Mouse (Mus musculus) kidney, postnatal 0 days (tissue): ENCODE data around the gene Sowahc. TPM values are rescaled to one million over a fixed set of nuclear protein-coding genes. Genes with fewer than 3 reads are reported as not detected.

ENCODE experiments used
- ATAC-seq: fragments of 200-750 bp; cut with Nextera tagmentation; replicated peaks from 2 replicates; pipeline ENCODE4 v1.8.0; 2017; ENCODE audit warnings: low read depth, moderate number of reproducible peaks, moderate TSS enrichment, moderate library complexity; ENCODE audit not compliant: low FRiP score
- DNase-seq: peaks from one replicate; pipeline ENCODE4 v3.0.0-alpha.2; 2016; ENCODE audit warnings: low spot score
- H3K27ac ChIP-seq: fragments of 300-500 bp; sonication (generic); 2 replicates; pipeline ENCODE4 v1.5.1; 2014; ENCODE audit warnings: mild to moderate bottlenecking
- H3K27me3 ChIP-seq: fragments of 300-500 bp; sonication (generic); 2 replicates; pipeline ENCODE4 v1.6.1; 2014; ENCODE audit warnings: low read length, mixed read lengths; ENCODE audit not compliant: insufficient read depth
- H3K36me3 ChIP-seq: fragments of 300-500 bp; sonication (generic); 2 replicates; pipeline ENCODE4 v1.6.1; 2014; ENCODE audit warnings: low read length, mixed read lengths; ENCODE audit not compliant: insufficient read depth
- H3K4me1 ChIP-seq: fragments of 300-500 bp; sonication (generic); replicated peaks from 2 replicates; pipeline ENCODE4 v1.6.1; 2014; ENCODE audit warnings: antibody characterized with exemption, low read length, mixed read lengths; ENCODE audit not compliant: insufficient read depth
- H3K4me2 ChIP-seq: fragments of 300-500 bp; sonication (generic); 2 replicates; pipeline ENCODE4 v1.6.1; 2014; ENCODE audit warnings: mild to moderate bottlenecking, low read length, moderate library complexity, mixed read lengths
- H3K4me3 ChIP-seq: fragments of 300-500 bp; sonication (generic); replicated peaks from 2 replicates; pipeline ENCODE4 v1.5.1; 2014; ENCODE audit warnings: low read depth, low read length
- H3K9ac ChIP-seq: fragments of 300-500 bp; sonication (generic); 2 replicates; pipeline ENCODE4 v1.6.1; 2014; ENCODE audit warnings: low read depth, low read length
- H3K9me3 ChIP-seq: fragments of 300-500 bp; sonication (generic); replicated peaks from 2 replicates; pipeline ENCODE4 v1.6.1; 2016; ENCODE audit warnings: low read length, inconsistent platforms, mixed read lengths
- CTCF ChIP-seq: IDR thresholded peaks from 2 replicates; pipeline ENCODE4 v1.5.1; 2016; ENCODE audit warnings: antibody characterized with exemption, low read depth, mild to moderate bottlenecking, moderate library complexity
- WGBS: fragments of 180-500 bp; shearing (Covaris S2); extraction: QIAGEN DNeasy Blood & Tissue Kit; methylation state at CpG from one replicate; pipeline ENCODE4 v1.1.7; 2014; 5-methylcytosine and 5-hydroxymethylcytosine counted together
- polyA plus RNA-seq: library from polyadenylated mRNA; unstranded; fragments of >200 nt; fragmentation: Nextera tagmentation; extraction: Ambion mirVana; gene quantifications from 2 replicates; pipeline ENCODE4 v1.2.1, GENCODE M21; 2015

The Sowahc gene
- polyA plus RNA-seq, 1 experiment from 2014 or later: 7.6 TPM

- 34% methylated on average over 1 of the region's 1 CpGs for WGBS
- no peak for ATAC-seq
- Histone ChIP-seq H3K36me3 (no peaks in the 10 kb centered on the region), H3K27ac (no peak overlapping the region), H3K4me1 (peaks cover 6% of the 10 kb centered on the region; the same call in 1 of the 2 replicates), H3K9ac (no peak overlapping the region), H3K4me3 (no peak overlapping the region), H3K27me3 (no peaks in the 10 kb centered on the region), H3K4me2 (no peak overlapping the region), H3K9me3 (no peaks in the 10 kb centered on the region)
- DNase-seq: no peak
- no peak for TF ChIP-seq CTCF
Observed at GRCm38 (mm10) chr10:59262021-59262420, 40.3 kb downstream of the Sowahc start.

GRCm38 (mm10) chr10:59262979-59263378 lies 41.2 kb downstream of the Sowahc start:
- H3K36me3 ChIP-seq: no peaks in the 10 kb centered on the region
- no peak for DNase-seq
- no peaks in the 10 kb centered on the region for H3K27me3 ChIP-seq
- H3K9me3 ChIP-seq: no peaks in the 10 kb centered on the region
- WGBS: 68% methylated on average over 7 of the region's 7 CpGs
- H3K27ac ChIP-seq: no peak overlapping the region
- H3K4me1 ChIP-seq: peaks cover 6% of the 10 kb centered on the region; the same call in 1 of the 2 replicates
- H3K4me3 ChIP-seq: no peak overlapping the region
- TF ChIP-seq CTCF: no peak
- H3K9ac ChIP-seq: no peak overlapping the region
- ATAC-seq: no peak
- H3K4me2 ChIP-seq: no peak overlapping the region

GRCm38 (mm10) chr10:59265067-59265466 lies 43.3 kb downstream of the Sowahc start:
- DNase-seq (no peak), ATAC-seq (no peak)
- 58% methylated on average over 7 of the region's 7 CpGs for WGBS
- Histone ChIP-seq H3K27me3 (no peaks in the 10 kb centered on the region), H3K9me3 (no peaks in the 10 kb centered on the region), H3K27ac (no peak overlapping the region), H3K4me2 (no peak overlapping the region), H3K4me1 (peaks cover 6% of the 10 kb centered on the region; the same call in 1 of the 2 replicates), H3K4me3 (no peak overlapping the region), H3K9ac (no peak overlapping the region), H3K36me3 (no peaks in the 10 kb centered on the region)
- TF ChIP-seq CTCF: no peak

DNA sequence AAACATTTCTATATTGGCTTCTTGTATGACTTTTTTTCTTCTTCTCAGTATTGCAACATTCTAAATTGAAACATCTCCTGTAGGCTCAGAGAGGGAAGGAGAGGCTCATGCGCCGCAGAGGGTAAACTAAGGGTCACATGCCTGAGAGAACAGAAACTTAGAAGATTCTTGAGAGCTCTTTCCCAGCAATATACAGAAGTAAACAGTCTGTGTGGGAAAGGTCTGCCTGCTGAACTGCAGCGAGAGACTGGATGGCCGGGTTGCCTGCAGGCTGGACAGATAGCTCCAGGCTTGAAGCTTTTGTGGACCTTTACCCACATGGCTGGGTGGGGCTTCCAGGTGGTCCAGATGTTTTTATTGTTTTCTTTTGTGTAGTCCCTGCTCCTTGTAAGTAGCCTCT lies 43.9 kb downstream of the Sowahc start:
- DNase-seq (peak; percentile 35), ATAC-seq (0 out of 2 replicates have a peak, but pooled peaks have one; percentile 23)
- peak overlapping the region; percentile 42; the same call in 1 of the 2 replicates for H3K27ac ChIP-seq
- H3K4me2 ChIP-seq: no peak overlapping the region
- no peaks in the 10 kb centered on the region for H3K36me3 ChIP-seq
- no peak overlapping the region for H3K4me3 ChIP-seq
- no peaks in the 10 kb centered on the region for H3K9me3 ChIP-seq
- no peak overlapping the region for H3K9ac ChIP-seq
- no peaks in the 10 kb centered on the region for H3K27me3 ChIP-seq
- no peak for TF ChIP-seq CTCF
- WGBS: 39% methylated on average over 4 of the region's 4 CpGs
- peaks cover 6% of the 10 kb centered on the region; the same call in 1 of the 2 replicates for H3K4me1 ChIP-seq

- Histone ChIP-seq H3K27ac (peak overlapping the region; percentile 42; the same call in 1 of the 2 replicates), H3K27me3 (no peaks in the 10 kb centered on the region), H3K4me2 (no peak overlapping the region), H3K9ac (no peak overlapping the region), H3K36me3 (no peaks in the 10 kb centered on the region), H3K4me3 (no peak overlapping the region), H3K9me3 (no peaks in the 10 kb centered on the region), H3K4me1 (peaks cover 6% of the 10 kb centered on the region; the same call in 1 of the 2 replicates)
- ATAC-seq (0 out of 2 replicates have a peak, but pooled peaks have one; percentile 34), DNase-seq (peak; percentile 13)
- 71% methylated on average over 1 of the region's 1 CpGs for WGBS
- no peak for TF ChIP-seq CTCF
Observed at GRCm38 (mm10) chr10:59266097-59266496, 44.3 kb downstream of the Sowahc start.

DNA sequence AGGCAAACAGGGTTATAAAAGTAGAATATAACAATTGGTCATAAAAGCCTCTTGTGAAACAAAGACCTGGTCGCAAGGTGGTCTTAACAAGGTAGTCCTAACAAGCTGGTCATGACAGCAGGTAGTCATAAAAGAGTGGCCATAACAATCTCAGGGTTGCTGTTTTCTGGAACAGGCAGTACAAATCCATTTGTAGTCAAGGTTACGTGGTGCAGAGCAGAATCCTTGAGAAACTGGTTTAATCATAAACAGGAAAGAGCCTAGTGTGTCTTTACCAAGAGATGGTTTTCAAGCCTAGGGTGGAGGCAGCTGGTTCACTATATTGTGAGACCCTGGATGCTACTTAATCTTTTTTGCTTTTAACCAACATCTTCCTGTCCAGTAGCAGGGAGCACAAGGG lies 45.5 kb downstream of the Sowahc start:
- no peak overlapping the region for H3K4me2 ChIP-seq
- H3K4me1 ChIP-seq: peaks cover 6% of the 10 kb centered on the region; the same call in 1 of the 2 replicates
- H3K4me3 ChIP-seq: no peak overlapping the region
- no peaks in the 10 kb centered on the region for H3K27me3 ChIP-seq
- TF ChIP-seq CTCF: no peak
- DNase-seq: peak; percentile 21
- WGBS: 68% methylated on average over 2 of the region's 2 CpGs
- H3K9me3 ChIP-seq: no peaks in the 10 kb centered on the region
- no peaks in the 10 kb centered on the region for H3K36me3 ChIP-seq
- H3K9ac ChIP-seq: no peak overlapping the region
- 0 out of 2 replicates have a peak overlapping the region, but pooled peaks have one; percentile 25 for H3K27ac ChIP-seq
- no peak for ATAC-seq

GRCm38 (mm10) chr10:59268109-59268508 lies 46.4 kb downstream of the Sowahc start:
- TF ChIP-seq CTCF: no peak
- no peak overlapping the region for H3K4me3 ChIP-seq
- H3K9ac ChIP-seq: no peak overlapping the region
- 35% methylated on average over 4 of the region's 4 CpGs for WGBS
- H3K27me3 ChIP-seq: no peaks in the 10 kb centered on the region
- H3K27ac ChIP-seq: no peak overlapping the region
- H3K36me3 ChIP-seq: no peaks in the 10 kb centered on the region
- ATAC-seq: no peak
- no peak overlapping the region for H3K4me2 ChIP-seq
- no peaks in the 10 kb centered on the region for H3K9me3 ChIP-seq
- H3K4me1 ChIP-seq: peaks cover 6% of the 10 kb centered on the region; the same call in 1 of the 2 replicates
- no peak for DNase-seq
